Mouse (Mus musculus) retina, postnatal 1 day (tissue): Measurements from ENCODE around the gene Clip4.
A peak's percentile ranks its signal among the peaks of the same experiment; 100 is the strongest.

Experiments
- DNase-seq: peaks from one replicate; pipeline ENCODE4 v3.0.0-alpha.2; 2012

The Clip4 gene

GRCm38 (mm10) chr17:71874795-71875194 lies 106.5 kb downstream of the Clip4 start:
- DNase-seq, result no peak

GRCm38 (mm10) chr17:71875492-71875891 lies 107.2 kb downstream of the Clip4 start:
- no peak for DNase-seq

- DNase-seq, result no peak
These were observed 113.1 kb downstream of the Clip4 start for GRCm38 (mm10) chr17:71881369-71881768.

GRCm38 (mm10) chr17:71909107-71909506 lies 140.8 kb downstream of the Clip4 start:
- peak; percentile 37 for DNase-seq

- DNase-seq, result no peak
These were observed 144.9 kb downstream of the Clip4 start for GRCm38 (mm10) chr17:71913188-71913587.
